Mouse (Mus musculus): Measurements from ENCODE around the gene Cradd.
A peak's percentile ranks its signal among the peaks of the same experiment; 100 is the strongest.

Gene Cradd

DNA sequence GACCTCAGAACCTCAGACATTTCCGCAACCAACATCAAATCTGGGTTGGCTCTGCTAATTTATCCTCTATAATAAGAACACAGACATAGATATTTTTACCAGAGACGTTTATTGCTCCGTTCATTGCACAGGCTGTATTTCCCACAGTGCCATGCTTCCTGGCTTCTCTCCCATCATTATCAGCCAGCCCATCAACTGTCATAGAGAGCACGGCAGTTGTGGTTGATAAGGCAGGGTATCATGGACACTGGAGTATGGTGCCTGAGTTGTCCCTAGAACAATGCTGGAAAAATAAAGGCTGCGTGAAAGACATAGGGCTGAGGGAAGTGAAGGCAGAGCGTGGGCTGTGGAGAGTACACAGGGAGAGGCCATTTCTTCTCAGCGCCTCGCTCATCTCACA, 116.5 kb downstream of the Cradd start:
- DNase-seq (ENCODE audit: low read depth, low spot score) = no peak

DNA sequence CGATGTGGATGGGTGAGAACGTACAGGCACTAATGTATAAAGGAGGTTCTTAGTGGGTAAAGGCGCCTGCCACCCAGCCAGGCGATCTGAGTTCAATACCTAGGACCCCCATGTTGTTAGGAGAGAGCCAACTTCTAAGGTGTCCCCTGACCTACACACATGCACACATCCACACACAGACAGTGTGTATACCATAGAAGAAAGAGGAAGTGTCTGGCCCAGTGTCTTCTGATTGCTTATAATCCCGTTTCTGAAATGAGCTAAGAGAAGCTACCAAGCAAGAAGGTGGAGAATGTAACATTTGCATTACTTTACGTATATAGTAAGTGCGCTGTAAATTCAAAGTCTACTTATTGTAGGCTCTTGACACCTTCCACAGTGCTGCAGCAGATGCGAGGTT, 122.4 kb downstream of the Cradd start:
- DNase-seq (ENCODE audit: low read depth, low spot score) = no peak

DNA sequence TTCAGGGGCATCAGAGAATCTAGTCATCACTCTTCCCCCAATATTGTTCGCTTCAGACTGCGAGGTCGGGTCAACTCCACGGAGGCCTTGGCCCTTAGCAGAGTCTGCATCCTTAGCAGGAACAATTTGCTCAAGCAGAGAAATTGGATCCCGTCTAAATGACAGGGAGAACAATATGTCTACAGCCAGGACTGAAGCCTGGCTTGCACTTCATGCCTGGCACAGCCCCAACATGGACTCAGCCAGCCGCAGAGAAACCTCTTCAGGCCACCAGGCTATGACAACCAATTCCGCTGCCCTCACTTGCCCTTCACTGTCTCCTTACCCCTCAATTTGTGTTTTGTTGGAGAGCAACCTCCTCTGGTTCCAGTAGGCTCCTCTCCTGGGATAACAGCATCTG, 123.6 kb downstream of the Cradd start:
- no peak for DNase-seq (ENCODE audit: low read depth, low spot score)

DNA sequence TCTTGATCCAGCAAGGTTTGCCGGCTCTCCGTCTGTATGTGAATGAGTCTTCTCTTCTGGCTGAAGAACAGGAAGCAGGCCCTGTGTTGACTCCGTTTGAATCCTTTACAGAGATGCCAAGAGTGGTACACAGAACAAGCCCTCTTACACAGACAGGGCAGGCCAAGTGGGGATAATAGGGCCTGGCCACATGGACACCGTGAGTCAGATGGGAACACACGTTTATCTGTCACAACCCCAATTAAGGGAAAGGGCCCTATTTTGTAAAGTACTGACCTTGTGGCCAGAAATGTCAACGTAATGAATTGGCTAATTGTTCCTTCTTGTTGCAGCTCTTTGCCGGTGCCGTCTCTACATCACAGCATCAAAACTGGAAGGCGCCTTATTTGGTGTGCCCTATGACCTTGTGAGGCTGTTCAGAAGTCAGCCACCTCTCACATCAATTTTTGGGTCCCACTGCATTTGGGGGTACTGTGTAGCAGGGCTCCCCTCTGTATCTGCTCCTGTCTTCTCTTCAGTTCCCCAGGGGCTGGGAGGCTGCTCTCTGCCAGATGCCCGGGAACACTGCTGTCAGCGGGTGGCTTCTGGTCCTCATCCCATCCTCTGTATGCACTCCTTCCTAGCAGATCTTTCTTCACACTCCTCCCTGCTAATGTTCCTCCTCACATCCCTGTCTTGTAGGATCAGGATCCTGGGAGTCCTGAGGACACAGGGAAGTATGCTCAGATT, 124.2 kb downstream of the Cradd start:
- no peak for DNase-seq (ENCODE audit: low read depth, low spot score)

DNA sequence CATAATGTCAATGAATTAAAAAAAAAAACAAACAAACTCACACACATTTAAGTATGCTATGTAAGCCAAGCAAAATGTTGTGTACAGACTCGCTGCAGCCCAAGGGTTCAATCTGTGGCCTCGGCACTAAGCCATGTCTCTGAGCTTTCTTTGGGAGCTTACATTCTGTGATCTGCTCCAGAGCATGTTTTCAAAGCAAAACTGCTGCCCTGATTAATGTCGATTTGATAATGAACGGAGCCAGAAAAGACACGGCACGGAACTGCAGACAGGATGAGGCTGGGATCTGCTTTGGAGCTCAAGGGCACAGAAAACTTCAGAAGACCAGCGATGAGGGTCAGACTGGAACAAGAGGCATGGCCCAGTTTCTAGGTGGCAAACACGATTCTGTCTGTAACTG, 126.6 kb downstream of the Cradd start:
- DNase-seq (ENCODE audit: low read depth, low spot score) = no peak

DNA sequence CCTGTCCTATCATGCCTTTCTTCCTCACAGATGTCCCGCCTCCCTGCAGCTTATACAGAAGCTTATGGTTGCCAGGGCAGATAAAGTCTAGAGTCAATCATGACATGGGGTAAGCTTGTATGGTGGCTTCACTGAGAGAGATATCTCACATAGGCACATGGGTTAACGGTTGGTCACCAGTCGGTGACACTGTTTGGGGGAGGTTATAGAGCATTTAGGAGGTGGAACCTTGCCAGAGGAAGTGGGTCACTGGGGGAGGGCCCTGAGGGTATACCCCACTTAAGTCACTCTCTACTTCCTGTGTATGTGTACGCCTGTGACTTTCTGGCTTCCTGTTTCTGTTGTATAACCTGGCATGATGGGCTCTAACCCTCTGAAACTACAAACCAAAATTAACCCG, 128.2 kb downstream of the Cradd start:
- no peak for DNase-seq (ENCODE audit: low read depth, low spot score)

DNA sequence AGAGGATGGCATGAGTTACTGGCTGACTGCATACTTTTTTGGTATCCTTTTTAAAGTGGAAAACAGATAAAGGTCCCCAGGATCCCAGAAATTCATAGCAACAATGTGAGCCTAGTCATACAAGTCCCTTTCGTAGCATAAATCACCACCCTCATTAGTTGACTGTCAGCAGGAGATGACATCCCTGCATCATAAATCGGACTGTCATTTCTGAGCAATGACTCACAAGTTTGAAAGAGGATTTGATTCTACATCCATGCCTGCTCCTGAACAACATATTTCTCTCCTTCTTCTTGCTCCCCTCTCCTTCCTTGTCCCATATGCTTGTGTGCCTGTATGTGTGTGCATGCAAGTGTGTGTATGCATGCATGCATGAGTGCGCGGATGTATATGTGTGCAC, 129.2 kb downstream of the Cradd start:
- no peak for DNase-seq (ENCODE audit: low read depth, low spot score)

DNA sequence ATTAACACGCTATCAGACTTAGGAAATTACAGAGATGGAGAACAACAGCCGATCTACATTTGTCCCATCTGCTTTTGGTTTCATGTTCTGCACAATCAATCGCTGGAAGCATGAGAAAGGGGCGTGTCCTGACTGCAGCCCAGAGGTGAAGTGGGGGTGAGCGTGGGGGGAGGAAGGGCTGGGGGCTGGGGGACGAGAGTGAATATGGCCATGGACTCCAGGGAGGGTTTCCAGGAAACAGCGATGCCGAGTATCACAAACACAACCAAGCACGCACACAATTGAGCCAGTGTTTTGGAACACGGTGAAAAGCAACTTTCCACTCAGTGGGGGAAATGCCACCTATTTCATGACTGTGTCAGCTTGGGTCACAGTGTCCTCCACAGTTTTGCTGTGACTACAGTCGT, 130.1 kb downstream of the Cradd start:
- no peak for DNase-seq (ENCODE audit: low read depth, low spot score)

DNA sequence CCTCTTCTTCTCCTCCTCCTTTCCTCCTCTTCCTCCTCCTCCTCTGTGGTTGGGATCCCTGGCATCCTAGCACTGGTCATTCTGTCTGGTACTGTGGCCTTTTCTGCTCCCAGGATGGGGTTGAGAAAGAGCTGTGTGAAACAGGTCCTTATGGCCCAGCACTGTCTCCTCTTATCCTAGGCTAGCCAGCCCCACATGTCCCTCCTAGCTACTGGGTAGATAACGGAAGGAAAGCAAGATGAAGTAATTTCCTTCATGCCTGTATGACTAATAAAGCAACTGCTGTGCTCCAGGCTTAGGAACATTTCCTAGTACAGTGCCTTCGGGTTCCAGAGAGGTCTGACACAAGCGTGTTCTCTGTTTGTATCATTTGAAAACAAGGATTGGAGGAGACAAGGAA, 132.1 kb downstream of the Cradd start:
- DNase-seq (ENCODE audit: low read depth, low spot score) = no peak

DNA sequence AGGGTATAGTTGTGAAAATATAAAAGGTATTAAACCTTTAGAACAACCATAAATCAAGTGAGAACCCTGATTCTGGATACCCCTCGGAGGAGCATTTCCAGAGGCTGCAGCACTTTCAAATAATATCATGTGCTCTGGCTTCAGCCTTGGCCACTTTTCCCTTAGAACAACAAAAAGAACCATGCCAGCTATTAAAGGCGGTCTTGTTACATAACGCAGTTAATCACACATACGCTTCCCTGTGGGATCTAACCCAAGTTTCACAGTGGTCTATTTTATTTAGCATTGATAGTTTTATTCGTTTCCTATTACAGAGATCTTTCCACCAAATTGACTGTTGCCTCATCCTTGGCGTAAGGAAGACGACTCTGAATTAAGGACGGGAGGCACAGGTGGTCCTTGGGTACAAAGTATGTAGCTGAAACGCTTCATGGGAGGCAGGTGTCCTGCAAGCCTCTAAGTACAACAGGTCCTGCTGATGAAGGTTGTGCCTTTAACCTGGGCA, 132.7 kb downstream of the Cradd start:
- no peak for DNase-seq (ENCODE audit: low read depth, low spot score)

DNA sequence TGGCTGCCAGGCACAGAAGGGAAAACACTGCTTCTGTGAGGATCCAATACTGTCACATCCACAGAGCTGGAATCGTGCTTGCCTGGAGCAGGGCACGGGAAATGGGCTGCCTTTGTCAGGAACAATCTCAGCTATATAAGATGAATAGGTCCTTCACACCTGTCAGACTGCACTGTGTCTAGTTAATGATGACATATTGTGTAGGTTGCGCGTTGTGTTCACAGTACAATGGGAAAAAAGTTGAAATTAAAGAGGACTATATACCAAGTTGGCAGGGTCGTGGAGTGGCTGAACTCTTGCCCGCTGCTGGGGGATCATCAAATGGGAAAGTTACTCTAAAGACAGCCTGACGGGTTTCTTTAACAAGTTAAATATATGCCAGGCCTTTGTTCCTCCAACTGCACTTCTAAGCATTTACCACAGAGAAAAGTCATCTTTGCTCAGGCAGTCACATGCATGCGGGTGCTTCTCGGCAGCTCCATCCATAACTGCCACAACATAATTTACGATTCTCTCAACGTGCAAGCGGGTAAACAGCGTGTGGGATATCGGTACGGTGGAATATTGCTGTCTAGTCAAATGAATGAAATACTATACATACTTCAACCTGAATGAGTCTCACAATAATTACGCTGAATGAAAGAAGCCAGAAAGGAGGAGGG, 134.3 kb downstream of the Cradd start:
- no peak for DNase-seq (ENCODE audit: low read depth, low spot score)

DNA sequence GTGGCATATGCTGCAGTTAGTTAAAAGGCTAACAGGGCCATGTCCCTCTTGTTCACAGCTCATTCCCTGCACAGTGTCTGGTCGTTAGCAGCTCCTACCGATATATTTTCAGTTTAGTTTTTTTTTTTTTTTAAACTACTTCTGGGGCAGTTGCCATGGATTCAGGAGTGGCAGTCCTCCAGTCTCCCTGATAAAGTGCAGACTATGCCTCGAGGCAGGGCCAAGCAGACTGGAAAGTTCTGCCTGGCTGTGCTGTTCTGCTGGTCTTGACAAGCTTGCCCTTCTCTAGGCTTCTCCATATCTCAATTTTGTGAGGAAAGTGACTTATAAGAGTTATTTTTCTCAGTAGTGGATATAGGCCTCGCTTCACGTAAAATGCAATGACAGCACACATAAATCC, 139.7 kb downstream of the Cradd start:
- DNase-seq (ENCODE audit: low read depth, low spot score) = no peak

DNA sequence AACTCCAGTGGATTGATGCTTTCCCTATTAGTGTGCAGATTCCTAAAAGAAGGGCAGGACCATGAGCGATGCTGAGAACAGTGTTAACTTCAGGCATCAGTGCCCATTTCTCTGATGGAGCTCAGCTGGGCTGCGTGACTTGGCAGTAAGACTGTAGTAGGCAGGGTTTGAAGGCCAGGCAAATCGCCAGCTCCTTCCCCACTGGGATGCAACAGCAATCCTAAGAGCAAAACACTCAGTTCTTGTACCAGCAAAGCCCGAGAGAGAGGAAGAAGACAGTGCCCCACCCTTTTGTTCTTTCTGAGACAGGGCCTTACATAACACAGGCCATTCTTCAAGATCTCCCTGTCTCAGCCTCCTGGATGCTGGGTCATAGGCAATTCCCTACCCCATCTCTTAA, 140.9 kb downstream of the Cradd start:
- no peak for DNase-seq (ENCODE audit: low read depth, low spot score)

DNA sequence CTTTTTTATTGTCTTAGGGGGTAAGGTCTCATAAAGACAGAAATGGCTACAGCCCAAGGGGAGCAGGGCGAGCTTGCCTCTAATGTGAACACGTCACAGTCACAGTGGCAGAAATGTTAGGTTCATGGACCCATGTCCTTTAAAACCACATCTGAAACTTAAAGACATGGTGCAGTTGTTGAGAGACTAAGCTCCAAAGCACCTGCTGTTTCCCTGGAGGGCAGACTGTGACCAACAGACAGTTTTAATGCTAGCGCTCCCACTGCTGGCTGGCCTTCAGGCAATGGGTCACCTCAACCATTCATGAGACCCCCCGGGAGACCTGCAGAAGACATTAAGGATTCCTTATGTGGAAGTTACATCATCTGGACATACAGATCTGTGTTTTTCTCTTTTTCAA, 141.5 kb downstream of the Cradd start:
- no peak for DNase-seq (ENCODE audit: low read depth, low spot score)

DNA sequence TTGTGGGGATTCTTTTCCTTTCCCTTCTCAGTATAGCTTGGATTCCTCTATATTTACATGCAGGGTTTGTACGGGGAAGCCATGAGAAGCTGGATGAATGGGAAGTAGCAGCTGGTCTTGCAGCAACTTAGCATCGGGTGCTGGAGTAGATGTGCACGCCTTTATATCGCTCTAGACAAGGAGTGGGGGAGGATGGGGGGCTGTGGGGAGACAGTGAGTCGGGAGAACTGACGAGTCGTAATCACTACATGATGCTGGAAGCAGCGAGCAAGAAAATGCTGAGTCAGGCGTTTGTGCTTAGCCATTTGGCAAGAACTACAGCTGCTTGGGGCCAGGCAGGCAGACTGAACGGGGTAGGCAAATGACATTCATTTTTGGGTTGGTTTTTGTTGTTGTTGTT, 142.4 kb downstream of the Cradd start:
- no peak for DNase-seq (ENCODE audit: low read depth, low spot score)

DNA sequence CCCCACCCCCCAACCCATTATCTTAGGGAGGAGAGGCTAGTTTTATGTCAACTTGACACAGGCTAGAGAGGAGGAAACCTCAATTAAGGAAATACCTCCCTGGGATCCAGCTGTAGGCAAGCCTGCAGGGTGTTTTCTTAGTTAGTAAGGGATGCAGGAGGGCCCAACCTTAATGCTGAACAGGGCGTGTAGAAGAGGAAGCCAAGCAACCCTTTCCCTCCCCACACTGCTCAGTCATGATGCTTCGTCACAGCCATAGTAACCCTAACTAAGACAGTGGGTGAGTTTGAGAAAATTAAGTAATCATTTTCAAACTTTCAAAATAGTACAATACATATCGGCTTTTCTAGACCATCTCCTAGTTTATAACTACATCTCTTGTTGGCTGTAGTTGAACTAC, 143.0 kb downstream of the Cradd start:
- no peak for DNase-seq (ENCODE audit: low read depth, low spot score)

DNA sequence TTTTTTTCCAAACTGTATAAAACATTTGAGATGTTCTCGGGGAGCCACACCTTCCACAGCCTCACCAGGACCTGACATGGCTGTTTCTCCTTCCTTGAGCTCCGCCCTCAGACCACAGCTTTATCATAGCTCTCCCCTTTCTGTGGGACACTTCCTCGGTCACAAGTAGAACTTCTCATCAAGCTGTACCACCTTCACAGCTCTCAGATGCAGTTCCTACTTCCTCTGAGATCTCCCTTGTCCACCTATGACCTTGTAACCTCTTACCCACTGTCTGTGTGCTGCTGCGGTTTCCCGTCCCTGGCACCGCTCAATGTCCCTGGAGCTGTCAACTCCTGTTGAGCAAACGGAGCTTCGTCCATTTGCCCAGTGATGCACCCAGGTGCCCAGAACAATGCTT, 143.8 kb downstream of the Cradd start:
- DNase-seq (ENCODE audit: low read depth, low spot score) = no peak

DNA sequence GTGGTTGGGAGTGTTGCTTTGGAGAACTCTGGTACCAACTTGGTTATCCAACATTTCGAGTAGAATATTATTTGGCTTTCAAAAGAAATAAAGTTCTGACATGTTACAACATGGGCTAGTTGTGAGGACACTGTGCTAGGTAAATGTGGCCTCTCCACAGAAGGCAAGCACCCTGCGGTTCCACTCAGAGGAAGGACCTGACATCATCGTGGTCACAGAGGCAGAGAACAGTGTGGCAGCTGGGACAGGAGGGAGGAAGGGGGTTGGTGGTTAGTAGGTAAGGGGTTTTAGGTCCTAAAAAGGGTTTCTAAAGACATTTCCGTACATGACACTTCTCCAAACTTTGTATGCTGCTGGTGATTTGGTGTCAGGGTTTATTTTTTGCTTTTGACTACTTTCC, 145.1 kb downstream of the Cradd start:
- no peak for DNase-seq (ENCODE audit: low read depth, low spot score)

DNA sequence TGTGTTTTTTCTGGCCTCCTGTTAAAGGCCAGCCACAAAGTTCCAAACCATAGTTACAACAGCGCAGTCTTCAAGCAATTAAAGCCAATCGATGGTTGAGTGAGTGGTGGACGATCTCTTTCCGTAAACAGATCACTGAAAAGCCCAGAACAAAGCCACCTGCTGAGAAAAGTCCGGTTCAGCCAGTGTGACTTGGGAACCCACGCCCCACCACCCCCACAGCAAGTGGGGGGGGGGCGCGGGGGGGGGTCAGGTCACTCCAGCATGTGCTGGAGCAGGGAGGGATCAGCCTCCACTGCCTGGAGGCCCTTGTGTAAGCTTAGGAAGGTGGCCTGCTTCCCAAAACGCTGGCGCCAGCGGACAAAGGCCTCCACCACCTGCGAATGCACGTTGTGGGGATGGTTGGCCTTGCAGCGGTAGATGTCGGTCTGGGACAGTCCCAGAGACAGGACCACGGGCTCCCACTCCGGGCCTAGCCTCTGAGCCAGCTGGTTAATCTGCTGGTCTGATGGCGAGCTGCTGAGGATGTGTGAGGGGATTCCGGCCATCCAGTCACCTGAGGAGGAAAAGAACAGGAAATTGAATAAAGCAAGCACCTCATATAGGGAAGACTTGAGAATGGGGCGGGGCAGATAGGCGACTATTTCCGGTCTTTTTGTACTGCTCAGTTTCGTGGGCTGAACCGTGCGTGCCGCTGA, 148.4 kb downstream of the Cradd start:
- peak; percentile 85 for DNase-seq (ENCODE audit: low read depth, low spot score)

DNA sequence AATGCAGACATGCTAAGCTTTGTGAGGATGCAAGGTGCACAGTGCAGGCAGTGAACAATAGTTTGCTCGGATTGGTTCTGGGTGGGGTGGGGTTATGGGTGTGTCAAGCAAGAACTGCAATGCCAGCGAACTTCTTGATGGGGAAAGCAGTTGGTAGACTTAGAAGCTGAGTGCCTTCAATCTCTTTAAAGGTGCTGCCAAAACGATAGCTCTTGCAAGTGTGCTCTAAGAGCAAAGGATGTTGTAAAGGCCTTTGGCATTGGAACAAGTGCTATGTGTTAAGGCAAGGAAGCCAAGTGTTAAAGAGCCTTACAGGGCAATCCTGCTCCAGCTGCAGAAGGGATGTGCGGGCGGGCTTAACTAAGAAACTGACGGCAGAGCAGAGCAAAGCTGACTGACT, 149.7 kb downstream of the Cradd start:
- peak; percentile 46 for DNase-seq (ENCODE audit: low read depth, low spot score)

DNA sequence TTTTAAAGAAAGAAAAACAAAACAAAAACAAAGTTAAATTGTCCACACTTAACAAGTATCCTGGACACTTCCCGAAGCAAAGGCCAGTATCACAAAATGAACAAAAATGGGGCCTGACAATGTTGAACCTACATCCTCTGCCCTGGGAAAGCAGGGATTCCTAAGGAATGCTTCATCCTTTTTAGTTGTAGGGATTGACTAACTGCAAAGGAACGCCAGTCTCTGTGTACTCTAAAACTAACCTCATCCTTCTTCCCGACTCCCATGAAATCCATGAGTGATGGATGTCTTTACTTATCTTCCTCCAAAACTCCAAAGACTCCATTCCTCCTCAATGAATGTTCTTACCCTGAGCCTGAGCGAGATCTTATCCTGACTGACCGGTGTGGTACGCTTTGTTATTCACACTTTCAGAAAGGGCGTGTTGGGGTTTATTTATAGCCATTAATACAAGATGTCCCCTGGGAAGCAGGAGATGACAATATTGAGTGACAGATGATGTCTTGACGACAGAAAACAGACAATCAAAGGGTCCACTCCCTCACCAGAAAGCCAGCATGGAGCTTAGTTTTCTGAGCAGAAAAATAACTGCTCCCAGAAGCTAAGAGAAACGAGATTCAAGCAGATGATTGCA, 153.1 kb downstream of the Cradd start:
- no peak for DNase-seq (ENCODE audit: low read depth, low spot score)

DNA sequence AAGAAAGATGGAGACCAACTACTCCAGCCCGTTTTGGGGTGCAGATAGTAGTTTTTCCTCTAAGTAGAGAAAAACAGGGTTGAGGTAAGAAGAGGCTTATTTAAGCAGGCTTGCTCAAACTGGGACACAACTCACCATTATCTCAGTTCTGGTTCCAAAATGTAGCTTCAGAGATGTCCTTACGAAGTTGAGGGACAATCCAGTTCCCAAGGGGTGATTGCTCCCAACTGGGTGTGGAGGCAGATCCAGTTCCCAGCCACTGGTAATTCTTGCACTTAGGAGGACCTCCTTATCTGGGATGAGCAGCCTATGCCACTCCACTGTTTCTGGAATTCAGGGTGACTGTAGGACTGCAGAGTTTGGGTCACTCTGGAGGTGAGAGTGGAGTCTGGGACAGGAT, 159.0 kb downstream of the Cradd start:
- DNase-seq (ENCODE audit: low read depth, low spot score) = no peak
